Mouse (Mus musculus): ENCODE data around the gene Eif4e1b.

Eif4e1b gene

DNA sequence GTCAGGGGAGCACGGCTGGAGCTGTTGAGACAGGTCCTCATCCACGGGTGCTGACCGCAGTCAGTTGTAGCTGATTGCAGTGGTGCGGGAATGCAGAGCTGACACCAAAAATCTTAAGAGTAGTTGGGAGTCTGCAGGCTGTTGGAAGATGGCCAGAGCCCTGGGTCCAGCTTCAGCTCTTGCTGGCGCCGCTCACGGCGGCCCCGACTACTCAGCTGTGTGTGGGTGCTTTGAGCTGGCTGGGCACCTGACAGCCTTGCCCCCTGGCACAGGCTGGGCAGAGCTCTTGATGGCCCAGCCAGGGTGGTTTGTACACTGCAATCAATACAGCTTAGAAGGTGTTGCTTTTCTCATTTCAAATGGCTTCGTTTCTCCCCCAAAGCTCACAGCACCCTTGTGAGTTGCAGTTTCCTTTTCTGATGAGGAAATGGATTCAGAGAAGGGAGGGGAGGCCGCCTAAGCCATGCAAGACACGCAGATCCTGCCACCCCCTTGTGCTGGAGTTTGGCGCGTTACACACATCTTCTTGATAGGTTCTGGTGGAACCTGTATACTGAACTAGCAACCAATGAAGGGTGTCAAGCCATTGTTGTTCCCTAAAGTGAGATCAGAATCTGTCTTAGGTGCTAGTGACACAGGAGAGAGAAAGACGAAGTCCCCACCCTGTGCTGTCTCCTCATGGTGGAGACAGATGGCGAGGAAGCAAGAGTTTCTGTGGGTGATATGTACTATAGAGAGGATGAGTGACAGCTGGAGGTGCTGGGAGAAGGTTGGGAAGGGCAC lies 14.3 kb downstream of the Eif4e1b start:
- DNase-seq (ENCODE audit: inconsistent age in 2 of 2, low spot score in 1 of 2): no peak

DNA sequence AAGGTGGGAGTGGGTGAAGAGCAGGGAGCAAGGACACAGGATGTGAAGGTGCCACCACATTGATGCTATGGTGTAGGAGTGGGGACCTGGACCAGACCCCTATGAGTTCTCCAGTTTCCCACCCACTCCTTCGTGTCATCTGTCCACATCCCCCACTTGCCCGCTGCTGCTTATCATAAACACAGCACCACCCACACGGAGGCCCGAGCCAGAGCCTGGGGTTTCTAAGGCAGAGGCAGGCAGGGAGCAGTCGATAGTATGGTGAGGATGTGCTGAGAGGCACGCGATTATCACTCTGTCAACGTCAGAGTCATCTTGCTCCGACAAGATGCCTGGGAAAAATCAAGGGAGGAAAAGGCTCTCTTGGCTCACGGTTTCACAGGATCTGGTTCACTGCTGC lies 14.9 kb downstream of the Eif4e1b start:
- DNase-seq (ENCODE audit: inconsistent age in 2 of 2, low spot score in 1 of 2): no peak

DNA sequence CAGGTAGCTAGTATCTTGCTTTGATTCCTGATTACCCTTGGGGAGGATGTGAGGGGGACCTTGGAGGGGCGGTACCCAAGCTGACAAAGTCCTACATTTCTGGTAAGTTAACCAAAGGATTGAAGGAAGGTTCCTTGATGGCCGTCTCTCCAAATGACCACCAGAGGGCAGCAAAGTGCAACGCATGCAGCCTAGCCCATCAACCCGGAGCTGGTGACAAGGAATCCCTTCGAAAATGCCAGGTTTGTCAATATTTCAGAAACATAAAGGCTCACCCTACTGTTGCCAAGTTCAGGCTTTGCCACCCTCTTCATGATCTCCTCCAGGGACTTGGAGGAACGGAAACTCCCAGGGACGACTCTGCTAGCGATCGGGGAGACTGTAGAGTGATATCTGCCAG lies 15.9 kb downstream of the Eif4e1b start:
- DNase-seq (ENCODE audit: inconsistent age in 2 of 2, low spot score in 1 of 2): peak; percentile 76 to 92

DNA sequence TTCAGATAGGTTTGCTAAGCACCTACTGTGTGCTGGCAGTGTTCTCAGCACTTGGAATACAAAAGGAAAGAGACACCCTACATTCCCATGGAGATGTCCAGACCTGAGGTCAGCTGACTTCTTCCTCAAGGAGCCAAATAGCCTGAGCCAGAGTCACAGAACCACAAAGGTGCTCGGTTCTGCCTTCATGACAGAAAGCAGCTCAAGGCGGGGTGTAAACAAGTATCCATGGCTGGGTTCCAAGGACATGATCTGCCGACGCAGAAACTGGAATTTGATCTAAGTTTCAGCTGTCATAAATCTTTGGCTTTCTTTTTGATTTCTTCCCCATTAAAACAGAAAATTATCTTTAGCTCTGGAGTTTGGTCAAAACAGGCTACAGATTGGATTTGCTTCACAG lies 16.4 kb downstream of the Eif4e1b start:
- peak; percentile 28 to 67 for DNase-seq (ENCODE audit: inconsistent age in 2 of 2, low spot score in 1 of 2)

DNA sequence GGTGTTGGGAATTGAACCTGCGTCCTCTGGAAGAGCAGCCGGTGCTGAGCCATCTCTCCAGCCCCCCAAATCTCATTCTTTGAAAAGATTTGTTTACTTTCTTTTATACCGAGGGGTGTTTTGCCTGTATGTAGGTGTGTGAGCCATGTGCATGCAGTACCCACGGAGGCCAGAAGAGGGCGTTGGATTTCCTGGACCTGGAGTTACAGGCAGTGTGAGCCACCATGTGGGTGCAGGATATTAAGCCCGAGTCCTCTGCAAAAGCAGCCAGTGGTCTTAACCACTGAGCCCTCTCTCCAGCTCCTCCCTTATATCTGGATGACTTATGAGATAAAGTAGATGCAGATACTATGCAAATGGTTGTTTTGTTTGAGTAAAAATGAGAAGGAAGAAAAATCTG lies 19.2 kb downstream of the Eif4e1b start:
- no peak for DNase-seq (ENCODE audit: inconsistent age in 2 of 2, low spot score in 1 of 2)

DNA sequence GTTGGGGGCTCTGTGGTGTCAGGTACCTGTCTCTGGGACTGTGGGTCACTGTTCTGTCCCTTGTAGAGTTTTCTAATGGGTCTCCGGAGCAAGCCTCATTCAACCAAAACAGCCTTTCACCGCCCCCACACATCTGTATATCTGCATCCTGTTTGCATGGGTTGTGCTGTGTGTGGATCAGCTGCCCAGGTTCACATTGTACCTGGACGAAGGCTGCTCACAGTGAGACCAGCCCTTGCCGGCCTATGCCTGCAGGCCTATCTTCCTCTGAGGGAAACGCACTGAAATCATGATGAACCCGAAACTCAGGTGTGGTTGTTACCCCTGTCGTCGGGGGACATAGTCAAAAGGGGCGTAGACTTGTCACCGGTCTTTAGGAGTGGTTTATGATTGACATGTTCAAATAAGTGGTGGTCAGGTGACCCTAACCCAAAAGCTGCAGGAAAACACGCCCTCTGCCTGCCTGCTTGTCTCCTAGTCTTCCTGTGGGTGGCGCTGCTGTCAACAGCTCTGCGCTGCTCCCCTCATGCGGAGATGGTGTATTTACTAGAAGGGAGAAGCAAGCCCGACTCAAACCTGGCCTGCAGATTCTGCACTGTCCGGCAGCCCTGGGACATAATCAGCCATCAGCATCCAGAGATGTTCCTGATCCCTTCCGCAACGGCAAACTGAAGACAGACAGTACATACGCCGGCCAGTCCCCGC lies 21.5 kb downstream of the Eif4e1b start:
- DNase-seq (ENCODE audit: inconsistent age in 2 of 2, low spot score in 1 of 2): no peak

DNA sequence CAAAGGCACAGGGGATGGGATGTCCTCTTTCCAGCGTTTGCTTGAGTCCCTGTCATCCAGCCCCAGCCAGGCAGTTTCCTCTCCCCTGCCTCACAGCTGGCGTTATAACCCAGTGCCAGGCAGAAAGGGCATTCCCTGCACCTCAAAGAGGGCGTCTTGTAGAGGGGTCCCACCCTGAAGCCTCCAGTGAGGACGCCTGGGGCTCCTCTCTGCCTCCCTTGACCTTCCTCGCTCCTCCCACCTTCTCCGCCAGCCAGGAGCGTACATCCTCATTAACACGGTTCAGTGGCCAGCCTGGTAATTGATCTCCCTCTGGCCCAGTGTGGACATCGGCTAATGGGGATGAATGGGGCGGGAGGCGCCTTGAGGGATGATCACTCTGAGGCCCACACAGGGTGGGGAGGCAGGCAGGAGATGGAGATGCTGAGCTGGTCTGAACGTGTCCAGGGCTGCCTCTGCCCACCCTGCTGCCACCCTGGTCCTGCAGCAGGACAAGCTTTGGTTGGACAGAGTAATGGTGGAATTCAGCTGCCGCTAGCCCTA lies 22.7 kb downstream of the Eif4e1b start:
- DNase-seq (ENCODE audit: inconsistent age in 2 of 2, low spot score in 1 of 2): no peak

DNA sequence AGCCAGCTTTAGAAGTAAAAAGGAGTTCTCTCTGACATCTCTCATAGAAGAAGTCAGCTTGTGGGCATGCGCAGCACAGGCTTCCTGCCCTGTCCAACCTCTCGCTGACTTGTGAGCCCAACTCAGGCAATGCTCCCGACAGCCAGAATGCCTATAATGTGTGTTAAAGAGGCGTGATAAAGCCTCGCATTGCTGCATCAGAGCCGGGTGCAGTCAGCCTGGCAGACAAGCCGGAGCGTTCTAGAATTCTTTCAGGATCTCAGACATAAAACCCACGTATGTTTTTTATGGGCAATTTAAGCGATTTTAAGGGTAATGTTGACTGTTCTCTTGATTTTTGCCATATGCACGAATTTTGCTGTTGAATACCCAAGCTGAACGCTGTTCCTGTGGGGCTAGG lies 24.3 kb downstream of the Eif4e1b start:
- DNase-seq (ENCODE audit: inconsistent age in 2 of 2, low spot score in 1 of 2): no peak

DNA sequence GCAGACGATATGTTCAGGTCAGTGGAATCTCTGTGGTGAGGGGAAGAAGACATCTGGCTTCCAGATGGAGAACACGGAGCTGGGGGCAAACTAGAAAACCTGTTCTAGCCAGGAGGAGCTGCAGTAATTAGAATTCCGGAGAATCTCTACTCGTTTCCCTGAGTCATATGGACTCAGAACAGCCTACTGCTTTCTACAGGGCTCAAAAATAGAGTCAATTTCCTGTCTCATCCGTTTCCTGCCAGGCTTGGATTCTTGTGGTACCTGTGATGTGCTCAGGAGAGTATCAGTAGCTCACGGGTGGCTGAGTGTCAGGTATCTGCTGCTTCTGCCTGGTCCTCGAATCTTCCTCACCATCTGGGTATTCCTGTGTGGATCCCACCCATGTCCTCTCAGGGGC lies 27.7 kb downstream of the Eif4e1b start:
- no peak for DNase-seq (ENCODE audit: inconsistent age in 2 of 2, low spot score in 1 of 2)

DNA sequence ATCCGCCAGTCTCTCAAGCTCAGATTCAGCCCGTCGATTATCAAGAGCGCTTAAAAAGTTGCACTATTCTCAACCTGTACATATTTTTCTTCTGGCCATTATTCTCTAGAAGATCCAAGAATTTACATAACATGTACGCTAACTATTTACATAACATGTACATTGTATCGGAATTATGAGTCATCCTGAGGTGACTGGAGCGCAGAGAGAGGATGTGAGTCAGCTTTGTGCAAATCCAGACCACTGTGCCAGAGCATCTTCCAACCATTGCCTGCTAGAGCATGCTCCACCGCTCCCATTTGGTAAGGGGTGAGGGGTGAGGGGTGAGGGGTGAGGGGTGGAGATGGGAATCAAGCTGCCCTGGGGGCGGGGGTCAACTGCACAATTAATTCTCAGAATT lies 29.6 kb downstream of the Eif4e1b start:
- no peak for DNase-seq (ENCODE audit: inconsistent age in 2 of 2, low spot score in 1 of 2)

DNA sequence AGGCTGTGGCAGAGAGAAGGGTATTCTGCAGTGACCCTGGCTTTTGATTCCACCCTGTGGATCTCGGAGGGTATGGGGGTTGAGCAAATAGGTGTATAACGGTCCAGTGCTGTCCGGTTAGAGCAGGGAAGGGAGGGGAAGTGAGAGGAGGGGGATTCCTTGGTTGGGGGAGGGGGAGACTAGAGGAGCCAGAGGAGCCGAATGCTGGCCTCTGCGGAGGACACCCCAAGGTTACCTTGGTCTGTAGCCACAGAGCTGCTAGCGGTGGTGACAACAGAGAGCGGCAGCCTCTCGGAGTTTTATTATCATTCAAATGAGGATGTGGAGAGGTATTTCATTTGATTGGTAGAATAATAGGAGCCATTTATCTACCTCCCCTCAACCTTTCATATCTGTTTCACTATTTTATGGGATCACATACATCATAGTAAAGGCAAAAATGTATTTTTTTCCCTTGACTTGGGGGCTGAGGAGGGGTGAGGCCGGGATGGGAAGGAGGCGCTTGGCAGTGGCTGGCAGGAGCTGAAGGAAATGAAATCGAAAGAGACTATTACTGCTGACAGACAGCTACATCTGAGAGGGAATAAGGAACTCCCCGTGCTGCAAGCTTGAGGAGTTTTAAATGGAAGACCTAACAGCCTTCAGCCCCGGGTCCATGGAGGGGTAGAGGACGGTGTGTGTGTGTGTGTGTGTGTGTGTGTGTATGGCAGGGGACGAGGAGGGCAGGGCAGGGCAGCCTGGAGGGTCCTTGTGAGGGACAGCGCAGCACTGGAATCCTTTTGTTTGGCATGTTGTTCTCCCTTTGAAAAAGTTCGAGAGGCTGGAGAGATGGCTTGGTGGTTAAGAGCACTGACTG lies 34.8 kb downstream of the Eif4e1b start:
- no peak for DNase-seq (ENCODE audit: inconsistent age in 2 of 2, low spot score in 1 of 2)

DNA sequence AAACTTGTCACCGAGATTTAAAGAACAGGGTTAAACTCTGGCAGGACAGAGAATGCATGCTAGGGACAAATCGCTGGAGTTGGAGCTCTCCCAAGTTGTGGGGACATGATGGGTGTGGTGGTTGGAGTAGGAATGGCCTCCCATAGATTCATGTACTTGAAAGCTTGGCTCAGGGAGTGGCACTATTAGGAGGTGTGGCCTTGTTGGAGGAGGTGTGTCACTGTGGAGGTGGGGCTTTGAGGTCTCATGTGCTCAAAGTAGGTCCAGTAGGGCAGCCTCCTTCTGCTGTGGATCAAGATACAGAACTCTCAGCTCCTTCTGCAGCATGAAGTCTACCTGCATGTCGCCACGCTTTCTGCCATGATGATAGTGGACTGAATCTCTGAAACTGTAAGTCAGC lies 37.3 kb downstream of the Eif4e1b start:
- no peak for DNase-seq (ENCODE audit: inconsistent age in 2 of 2, low spot score in 1 of 2)

DNA sequence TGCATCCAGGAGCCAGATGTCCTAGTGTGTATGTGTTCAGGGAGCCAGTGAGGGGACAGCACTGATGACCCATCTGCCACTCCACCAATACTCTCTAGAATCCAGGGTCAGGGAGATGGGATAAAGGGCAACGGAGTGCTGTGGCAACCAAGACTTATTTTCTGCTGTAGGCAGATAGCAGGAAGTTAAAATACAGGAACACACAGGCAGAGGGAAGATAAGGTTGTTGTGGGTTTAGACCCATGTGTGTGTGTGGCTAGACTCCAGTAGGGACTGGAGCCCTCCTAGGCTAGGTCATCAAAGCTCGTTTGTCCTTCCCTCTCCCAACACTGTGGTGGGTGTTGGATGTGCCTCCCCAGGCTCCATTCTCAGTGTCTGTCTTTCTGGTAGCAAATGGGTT lies 38.1 kb downstream of the Eif4e1b start:
- DNase-seq (ENCODE audit: inconsistent age in 2 of 2, low spot score in 1 of 2): no peak

DNA sequence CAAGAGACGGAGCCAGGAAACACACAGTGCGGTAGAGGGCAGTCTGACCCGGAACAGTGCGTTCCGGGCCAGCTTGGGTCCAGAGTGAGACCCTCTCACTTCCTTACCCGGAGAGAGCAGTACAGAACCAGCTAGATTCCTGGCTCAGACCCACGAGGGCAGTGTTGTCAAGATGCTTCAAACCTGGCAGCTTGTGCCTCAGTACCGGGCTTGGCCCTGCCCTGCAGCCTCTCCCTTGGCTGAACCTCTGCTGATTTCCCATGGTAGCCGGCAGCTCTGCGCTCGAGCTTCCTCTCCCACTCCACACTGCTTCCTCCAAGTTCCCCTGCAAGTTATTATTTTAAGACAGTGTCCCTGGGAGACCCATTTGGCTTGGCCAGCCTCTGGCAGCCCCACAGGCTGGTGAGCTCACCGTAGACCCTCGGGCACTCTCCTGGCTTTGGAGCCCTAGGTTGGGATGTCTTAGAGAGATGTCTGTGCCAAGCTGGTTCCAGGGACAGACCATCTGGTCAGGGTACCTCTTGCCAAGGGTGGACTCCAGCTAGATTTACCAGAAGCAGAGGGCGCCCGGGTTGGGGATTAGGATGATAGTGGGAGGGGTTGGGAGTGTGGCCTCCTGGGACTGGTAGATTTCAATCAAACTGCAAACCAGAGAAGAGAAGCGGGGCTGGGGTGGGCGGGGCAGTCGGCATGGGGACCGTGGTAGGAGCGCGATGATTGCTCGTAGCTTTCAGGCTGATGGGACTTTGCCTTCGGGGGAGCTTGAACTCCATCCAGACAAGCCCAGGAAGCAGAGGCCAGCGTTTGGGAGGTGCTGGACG lies 40.5 kb downstream of the Eif4e1b start:
- DNase-seq (ENCODE audit: inconsistent age in 2 of 2, low spot score in 1 of 2): peak; percentile 18 to 44

DNA sequence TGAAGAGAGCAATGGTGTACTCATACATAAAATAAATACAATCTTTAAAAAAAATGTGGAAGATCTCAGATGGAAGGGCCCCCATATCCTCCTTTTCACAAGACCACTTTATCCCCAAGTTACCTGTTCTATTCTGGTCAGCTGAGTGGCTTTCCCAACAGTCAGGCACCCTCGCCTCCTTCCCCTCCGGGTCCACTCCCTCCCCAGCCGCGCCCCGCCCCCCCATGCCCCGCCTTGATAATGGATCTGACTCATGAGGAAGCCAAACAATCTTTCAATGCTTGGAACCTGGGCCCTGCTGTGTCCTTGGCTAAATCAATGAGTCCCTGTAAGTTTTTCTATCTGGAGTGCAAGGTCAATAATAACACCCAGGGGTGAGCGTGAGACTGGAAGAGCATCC lies 44.2 kb downstream of the Eif4e1b start:
- DNase-seq (ENCODE audit: inconsistent age in 2 of 2, low spot score in 1 of 2): no peak

DNA sequence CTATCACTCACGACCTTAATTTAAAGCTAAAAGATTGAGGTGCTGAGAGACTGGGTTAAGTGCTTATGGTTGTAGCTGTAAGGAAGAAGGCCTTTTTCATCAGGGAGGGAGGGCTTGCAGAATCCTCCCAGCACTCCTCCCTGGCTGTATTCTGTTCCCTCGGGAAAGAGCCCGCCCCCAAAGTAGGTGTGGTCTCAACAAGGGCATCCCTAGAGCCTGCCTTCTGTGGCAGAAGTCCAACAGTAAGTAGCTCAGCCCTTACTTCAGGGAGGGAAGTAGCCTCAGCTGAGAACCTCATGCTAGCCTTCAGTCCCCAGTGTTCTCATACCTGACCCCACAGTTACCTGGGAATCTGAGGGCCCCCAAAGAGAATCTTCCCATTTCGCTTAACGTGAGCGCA lies 44.7 kb downstream of the Eif4e1b start:
- DNase-seq (ENCODE audit: inconsistent age in 2 of 2, low spot score in 1 of 2): peak in 1 of 2 experiments; percentile 56

DNA sequence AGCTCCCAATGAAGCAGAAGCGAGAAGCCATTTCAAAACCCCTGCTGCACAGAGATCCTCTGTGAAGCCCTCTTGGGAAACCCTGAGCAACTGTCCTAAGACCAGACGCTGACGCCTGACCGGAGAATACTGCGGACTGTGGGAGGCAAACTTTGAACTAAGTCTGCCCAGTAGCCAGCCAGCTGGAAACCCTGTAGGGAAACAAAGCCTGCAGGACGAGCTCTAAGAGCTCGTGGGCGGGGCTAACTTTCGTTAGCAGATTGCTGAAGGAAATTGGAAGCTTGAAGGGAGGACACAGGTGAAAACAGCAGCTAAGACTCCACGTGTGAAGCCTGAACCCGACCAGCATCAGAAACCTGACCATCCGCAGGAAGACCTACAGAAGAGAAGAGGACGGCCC lies 45.7 kb downstream of the Eif4e1b start:
- DNase-seq (ENCODE audit: inconsistent age in 2 of 2, low spot score in 1 of 2): no peak

DNA sequence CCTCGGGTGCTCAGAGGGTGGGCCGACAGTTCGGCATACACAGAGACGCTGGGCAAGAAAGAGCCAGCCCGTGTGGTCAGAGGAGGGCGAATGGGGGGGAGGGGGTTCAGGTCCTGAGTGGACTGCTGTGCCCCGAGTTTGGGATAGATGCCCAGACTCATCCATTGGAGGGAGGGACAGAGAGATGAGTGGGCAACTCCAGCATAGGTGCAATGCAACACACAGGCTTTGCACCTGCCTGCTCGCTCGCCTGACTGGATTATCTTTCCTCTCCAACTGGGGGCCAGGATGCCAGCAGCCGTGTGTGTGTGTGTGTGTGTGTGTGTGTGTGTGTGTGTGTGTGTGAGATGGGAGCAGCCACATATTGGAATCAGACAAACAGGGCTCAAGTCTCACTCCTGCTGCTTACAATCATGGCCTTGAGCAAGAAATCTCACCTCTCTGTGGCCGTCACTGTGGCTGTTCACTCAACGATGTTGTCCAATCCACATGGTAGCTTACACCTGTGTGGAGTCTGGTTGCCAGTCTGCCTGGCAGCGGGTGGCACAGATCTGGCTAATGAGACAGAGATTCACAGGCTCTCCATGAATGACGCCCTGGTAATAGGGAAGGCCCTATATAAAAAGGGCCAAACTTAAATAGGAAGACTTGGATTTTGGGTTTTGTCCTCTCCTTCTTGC lies 52.7 kb downstream of the Eif4e1b start:
- DNase-seq (ENCODE audit: inconsistent age in 2 of 2, low spot score in 1 of 2): peak in 1 of 2 experiments; percentile 15

DNA sequence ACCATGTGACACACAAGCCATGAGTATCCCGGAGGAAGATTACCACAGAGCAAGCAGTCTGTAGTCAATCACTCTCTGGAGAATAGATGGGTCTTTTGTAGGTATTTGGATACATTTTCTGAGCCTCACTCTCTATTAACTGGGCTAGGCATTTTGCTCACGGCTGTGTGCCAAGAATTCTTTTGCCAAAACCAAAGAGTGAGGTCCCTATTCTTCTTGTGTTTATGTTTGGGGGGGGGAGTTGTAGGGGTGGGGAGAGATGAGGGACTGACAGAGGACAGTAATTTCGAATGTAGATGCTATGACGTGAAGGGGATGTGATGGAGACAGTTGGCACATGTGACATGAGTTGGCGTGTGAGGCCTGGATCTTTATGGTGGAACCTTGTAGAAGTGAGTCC lies 53.3 kb downstream of the Eif4e1b start:
- DNase-seq (ENCODE audit: inconsistent age in 2 of 2, low spot score in 1 of 2): no peak

DNA sequence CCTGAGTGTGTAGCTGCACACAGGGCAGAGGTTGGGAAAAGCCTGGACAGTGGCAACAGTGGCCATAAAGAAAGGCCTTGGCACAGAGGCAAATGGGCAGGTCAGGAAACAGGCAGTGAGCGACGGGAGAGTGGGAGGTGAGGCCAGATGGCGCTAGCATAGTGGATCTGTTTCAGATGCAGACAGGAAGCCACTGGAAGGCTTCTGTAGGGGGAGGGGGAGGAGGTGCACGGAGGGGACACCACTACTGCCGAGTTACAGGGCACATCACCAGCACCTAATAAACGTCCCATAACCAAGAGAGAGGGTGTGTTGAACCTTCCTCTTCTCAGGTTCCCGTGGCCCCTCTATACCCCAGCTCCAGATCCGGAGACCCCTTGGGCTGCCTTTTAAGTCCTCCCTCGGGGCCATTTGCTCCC lies 53.7 kb downstream of the Eif4e1b start:
- peak in 1 of 2 experiments; percentile 27 for DNase-seq (ENCODE audit: inconsistent age in 2 of 2, low spot score in 1 of 2)

Data from adrenal gland, adult (tissue).